Mouse (Mus musculus): ENCODE results near the gene Lars2.
"Not testable (repeated sequence)": the region's sequence is repeated elsewhere in the genome, so short reads cannot be mapped to it uniquely, and the experiment has no call there.

The Lars2 gene

DNA sequence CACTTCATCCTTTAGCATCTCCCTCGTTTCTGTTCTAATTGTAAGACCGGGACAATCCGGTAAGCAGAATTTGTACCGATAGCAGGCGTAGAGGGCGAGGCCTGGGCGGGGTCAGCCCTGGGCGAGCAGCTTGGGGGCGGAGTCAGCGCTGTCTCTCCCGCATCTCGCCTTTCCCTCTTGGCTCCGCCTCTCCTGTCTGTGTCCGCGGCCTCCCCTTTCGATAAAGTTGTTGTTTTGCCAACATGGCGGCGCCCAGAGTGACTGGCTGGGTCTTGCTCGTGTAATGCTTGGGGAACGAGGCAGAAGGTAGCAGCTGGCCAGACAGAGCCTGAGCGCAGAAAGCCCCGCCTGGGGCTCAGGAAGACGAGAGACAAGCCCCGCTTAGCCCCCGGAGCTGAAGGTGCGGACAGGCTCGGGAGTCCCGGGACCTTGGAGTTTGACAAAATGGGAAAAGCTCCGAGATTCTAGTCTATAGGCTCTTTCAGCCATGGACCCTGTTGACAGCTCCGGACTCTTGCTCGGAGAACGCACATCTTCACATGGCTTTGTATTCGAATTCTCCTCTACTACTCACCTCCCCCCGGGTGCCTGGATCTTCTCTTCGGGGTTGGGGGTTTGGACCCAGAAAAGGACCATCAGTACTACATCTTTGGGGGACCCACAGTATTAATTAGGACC is at the start of gene Lars2:
Lars2 (plus strand) TSS at position 220 of the 678 bp plus-strand sequence.
- DNase-seq, result peak; percentile 96

DNA sequence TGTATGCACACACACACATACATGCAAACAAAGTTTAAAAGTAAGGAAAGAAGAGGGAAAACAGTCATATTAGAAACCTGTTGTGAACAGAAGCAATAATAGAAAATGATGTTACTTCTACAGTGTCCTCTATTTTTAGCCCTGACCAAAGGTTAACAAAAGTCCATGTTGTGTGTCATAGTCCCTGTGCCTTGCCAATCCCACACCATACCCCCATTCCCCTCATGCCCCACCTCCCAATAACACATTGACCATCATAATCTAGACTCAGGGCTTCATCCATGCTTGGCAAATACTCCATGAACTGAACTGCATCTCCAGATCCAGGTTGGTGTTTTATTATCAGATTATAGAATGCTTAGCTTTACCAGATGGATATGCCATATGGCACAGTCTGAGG is 40.6 kb upstream of the Lars2 start:
- DNase-seq, result no peak

DNA sequence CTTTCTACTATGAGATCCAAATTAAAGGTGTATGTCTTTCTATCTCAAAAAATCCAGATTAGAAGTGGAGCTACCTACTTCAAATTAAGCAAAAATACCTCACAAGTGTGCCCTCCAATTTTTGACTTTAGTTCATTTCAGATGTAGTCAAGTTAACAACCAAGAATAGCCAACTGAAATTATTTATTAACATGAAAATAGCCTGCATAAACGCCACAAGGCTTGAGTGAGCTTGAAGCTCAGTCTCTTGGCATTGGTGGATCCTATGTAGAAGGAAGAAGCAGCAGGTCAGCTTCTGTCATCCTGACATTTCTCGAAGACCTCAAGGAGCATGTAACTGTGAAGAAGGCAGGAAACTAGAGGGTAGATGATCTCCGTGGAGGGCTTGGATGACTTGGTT is 38.4 kb upstream of the Lars2 start:
- DNase-seq, result no peak

DNA sequence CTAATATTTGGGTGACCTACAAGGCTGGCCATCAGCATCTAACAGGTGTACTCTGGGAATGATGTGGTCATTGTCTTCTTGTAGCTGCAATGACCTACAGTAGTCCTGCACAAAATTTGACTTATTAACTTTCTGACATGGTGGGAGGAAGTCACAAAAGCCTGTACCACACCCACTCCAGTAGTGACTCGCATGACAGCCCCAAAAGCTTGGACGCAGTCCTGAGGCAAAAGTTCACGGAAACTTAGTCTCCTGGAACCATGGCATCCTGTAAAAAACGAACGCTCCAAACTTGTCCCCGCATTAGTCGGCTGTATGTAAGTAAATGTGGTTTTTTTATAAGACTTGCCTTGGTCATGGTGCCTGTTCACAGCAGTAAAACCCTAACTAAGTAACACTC is 36.9 kb upstream of the Lars2 start:
- DNase-seq, result peak; percentile 37 to 73

DNA sequence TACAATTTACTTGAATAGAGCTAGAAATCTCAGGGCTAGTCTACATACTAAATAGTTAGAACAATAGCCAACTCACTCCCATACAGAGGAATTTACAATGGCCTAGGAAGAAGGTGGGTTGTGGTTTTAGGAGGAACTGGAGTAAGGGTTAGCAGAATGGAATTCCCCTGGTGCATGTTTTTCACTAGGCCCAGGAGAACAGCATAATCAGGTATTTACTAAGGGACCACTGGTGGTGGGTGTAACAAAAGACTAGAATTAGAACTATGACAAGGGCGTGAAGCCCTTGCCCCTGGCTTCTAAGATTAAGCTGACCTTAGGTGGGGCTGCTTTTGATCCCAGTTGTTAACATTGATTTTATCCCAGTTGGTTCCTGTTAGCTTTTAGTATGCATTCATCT is 36.5 kb upstream of the Lars2 start:
- not testable (repeated sequence) for DNase-seq

DNA sequence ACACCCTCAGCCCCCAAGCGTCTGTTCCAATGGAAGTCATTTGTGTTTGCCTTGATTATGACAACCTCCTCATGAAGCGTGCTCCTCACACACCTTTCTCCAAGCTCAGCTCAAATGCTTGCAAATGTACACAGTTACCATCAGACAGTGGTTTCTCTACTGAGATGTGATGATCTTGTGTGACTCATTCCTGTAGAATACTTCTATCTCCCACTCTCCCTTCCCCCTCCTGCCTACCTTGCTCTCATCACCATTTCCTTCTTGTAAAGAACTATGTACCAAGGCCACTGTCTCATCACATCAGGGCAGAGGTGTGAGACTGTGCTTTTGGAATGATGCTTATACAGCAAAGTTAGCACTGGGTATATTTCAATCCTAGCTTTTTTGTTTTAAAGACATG is 33.2 kb upstream of the Lars2 start:
- DNase-seq, result no peak

DNA sequence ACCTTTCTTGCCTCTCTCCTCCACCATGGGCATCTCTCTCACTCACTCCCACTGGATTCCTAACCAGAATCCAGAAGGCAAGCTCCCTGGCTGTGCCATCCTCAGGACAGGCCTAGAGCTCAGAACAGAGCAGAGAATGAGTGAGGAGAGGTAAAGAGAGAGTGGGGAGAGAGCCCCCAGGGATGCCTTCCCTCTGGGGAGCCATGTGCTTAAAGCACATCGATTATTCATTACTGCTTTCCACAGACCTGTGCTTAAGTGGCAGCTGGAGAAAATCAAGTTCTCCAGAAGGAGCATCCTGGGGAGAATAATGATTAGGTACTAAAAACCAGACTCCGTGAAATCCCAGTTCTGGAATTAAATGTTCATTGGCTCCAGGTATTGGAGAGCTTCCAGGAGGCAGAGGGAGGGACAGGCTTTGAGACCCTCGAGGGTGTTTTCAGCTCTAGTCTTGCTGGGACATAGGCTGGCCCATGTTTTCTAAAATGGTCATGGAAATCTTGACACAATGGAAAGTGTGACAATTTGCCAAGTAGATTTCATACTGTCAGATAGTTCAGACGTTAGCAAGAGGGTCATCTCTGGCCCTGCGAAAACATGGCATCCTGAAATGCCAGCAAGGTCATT is 31.6 kb upstream of the Lars2 start:
- no peak for DNase-seq

DNA sequence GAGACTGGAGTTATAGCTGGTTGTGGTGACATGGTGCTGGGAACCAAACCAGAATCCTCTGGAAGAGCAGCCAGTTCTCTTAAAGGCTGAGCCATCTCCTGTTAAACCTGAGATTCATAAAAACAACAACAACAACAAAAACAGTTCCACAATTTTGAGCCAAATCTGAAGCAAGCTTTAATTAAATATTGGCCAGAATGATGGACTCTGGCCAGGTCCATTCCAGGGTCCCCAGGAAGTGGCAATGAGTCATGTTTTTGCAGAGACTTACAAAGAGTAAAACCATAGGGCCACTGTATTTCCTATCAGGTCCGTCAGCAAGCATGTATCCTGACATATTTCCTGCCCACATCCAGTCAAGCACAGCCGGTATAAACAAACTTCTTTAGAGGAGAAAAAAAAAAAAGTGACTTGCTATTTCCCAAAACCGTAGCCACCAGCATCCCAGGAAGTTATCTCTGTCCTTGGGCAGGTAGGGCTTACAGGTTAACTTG is 27.0 kb upstream of the Lars2 start:
- DNase-seq, result peak; percentile 30 to 40

DNA sequence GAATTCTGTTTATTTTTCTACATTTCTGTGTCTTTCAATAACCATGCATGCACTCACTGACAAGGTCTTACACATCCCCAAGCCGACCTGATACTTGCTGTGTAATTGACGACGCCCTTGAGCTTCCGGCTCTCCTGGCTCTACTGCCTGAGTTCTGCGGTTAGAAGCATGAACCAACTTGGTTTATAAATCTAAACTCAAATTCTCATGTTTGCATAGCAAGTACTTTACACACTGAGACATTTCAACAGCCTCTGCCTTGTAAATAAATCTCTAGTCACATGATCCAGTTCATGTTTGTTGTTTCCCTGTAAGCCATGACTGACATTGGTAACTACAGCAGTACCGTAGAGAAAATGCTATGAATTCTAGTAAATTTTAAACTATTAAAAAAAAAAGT is 25.5 kb upstream of the Lars2 start:
- no peak for DNase-seq

DNA sequence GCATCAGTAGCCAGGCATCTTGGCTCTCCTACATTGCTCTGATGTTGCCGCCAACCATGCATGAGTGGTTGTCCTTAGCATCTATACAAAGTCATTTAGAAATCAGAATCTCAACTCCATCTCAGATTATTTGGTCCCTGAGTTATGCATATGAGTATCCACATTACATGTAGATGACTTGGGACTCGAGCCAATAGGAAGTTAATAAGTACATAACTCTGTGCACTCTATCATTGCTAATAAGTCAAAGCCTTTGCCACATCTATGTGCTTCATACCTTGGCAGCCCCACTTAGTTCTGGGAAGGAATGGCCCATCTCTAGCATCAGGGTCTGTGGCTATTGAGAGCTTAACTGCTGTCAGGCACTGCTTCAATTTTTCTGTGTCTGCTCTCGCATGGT is 23.7 kb upstream of the Lars2 start:
- DNase-seq, result peak in 1 of 2 experiments; percentile 31

DNA sequence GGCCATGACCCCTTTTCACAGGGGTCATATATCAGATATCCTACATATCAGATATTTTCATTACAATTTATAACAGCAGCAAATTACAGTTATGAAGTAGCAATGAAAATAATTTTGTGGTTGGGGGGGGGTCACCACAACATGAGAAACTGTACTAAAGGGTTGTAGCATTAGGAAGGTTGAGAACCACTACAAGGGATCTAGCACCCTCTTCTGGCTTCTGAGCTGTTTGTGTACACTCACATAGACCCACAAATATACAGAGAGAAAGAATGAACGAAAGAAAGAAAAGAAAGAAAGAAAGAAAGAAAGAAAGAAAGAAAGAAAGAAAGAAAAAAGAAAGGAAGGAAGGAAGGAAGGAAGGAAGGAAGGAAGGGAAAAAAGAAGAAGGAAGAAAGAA is 17.4 kb upstream of the Lars2 start:
- not testable (repeated sequence) for DNase-seq

DNA sequence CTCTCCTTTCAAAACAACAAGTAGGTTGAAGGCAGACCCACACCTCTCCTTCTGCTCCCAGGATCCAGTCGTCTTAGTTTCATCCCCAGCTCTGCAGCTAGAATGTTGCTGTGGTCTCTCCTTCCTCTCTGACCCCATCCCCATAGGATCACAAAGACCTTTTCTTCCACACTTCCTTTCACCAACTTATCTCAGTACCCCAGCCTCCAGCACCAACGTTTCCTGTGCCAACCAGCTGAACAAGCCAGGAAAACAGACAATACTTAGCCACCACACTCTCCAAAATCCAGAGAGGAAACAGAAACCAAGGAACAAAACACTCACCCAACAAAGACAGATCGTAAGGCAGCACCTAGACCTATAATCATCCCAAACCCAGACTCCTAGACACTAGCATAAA is 6.7 kb upstream of the Lars2 start:
- DNase-seq, result no peak

DNA sequence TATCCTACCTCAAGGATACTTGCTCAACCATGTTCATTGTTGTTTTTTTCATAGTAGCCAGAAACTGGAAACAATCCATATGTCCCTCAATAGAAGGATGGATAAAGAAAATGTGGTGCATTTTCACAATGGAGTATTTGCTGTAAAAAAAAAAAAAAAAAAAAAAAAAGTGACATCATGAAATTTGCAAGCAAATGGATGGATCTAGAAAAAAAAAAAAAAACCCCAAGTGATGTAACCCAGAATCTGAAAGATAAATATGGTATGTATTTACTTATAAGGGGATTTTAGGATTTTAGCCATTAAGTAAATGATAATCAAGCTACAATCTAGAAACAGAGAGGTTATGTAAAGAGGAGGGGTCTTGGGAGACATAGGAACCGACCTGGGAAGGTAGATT is 1.4 kb upstream of the Lars2 start:
- no peak for DNase-seq

DNA sequence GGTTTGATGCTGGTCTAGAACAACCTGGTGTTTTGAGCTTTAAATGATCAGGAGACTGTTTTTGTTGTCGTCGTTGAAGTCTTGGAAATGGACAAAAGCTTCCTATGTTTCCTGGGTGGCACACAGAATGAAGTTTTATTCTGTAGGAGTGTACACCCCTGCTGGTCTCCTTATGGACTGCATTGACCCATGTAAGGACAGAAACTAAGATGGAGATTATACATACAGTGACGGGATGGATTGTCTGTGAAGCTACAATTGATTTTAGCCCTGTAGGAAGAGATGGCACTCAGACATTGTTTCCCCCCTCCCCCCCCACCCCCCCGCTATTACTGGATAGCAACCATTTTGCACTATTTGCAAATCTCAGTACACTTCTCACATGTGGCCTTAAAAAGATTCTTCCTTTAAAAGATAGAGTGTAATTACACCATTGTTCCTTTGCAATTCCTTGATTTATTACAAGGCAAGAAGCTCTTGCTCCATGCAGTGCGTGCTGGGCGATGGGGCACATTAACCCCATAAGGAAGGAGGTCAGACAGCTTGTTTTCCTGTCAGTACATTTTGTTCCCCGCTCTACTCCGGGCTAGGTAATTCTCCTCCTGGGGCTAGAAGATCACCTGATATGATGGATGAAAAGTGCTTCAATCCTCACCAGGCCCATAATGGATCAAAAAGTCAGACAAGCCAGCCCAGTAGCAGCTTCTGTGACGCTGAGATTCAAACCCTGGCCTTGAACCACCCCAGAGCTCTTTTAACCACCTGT is 602 bp upstream of the Lars2 start:
- DNase-seq, result no peak

DNA sequence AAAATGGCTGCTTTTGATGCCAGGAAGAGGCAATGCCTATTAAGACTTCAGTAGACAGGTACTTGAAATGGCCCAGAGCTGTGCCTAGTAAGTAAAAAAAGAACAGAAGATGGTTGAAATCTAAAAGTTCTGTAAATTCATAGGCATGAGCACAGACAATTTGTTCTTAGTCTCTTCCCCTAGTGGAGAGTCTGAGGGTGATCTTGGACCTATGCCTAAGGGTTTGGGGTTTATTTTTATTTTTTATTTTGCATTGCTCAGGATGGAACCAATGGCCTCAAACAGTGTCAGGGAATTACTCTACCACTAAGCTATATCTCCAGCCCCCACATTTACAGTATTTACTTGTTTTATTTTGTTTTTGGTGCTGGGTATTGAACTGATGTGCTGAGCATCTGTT is 909 bp downstream of the Lars2 start:
- no peak for DNase-seq

DNA sequence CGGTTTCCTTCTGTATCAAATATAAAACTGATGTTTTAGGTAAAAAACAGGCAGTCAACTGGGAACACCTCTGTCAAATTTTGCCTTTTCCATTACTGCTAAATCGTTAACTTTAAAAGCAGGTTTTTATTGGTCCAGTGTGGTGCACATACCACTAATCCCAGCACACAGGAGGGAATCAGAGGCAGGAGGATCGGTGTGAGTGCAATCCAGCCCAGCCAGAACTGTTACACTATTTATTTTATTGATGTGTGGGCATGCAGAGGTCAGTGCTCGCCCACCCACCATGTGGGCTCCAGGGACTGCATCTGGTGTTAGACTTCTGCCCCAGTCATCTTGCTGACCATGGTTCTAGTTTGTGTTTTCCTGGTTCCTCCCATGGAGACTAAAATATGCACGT is 15.7 kb downstream of the Lars2 start:
- no peak for DNase-seq

DNA sequence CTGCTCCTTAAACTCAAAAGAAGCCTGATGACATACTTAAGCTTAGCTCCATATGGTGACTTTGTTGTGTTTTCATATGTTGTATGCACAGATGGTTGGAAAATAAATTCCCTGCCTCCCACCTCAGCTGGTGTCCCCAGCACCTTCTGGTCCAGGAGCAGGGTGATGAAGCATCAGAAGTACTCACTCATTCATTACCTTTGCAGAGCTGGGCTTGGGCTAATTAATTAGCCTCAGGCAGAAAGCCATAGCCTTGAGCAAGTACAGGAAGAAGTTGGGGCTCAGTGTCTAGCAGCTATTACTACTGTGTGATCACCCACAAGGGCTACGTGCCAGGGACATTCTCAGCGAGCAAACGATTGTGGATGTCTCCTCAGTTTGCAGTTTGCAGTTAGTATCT is 18.0 kb downstream of the Lars2 start:
- DNase-seq, result no peak

DNA sequence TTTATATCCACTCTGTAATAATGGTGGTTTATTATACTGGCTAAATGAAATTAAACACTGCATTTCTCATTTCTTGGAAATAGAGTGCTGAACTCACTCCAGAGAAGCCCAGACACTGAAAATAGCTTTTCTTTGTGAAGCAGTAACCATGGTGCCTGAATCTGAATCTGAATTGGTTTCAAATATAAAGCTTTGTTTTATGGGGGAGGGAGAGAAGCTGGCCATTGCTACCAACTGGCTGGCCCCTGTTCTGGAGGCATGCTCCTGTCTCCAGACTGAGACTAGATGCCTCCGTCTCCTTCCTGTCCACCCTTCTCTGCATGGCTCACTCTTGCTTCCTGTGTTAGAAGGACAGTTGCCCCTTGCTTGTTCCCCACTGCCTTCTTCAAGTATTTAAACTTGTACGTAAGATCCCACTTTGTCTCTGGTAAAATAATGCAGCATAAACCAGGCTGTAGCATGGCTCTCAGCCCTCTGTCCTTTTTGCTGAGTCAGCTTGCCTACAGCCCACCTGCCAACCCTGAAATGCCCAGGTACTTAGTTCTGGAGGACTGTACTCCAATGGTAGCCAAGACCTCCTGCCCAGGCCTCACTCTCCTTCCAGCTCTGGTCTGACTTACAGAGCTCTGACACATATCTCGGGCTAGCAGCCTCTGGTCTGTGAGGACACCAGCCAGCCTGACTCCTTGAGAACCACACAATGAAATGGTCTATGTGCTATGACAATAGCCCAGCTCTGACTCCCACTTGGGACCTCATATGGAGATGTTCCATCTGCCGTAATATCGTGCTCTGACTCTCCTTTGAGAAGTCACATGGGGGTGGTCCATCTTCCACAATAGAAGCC is 18.8 kb downstream of the Lars2 start:
- DNase-seq, result no peak

DNA sequence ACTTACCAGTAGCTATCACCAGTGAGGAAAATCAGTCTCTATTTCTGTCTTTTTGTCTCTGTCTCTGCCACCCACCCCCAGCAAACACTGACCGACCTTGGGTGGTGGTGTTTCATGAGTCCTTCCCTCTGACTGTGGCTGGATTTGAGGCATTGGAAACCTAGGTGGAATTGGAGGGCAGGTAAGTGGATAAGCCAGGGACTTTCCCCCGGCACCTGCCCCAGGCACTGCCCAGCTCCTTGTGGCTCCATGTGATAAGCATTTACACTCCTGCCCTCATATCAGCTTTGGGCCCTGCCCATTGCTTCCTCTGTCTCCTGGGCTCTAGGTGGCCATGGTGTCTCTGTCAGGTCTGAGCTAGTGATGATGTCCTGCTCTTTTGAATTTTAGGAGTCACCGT is 19.6 kb downstream of the Lars2 start:
- no peak for DNase-seq

DNA sequence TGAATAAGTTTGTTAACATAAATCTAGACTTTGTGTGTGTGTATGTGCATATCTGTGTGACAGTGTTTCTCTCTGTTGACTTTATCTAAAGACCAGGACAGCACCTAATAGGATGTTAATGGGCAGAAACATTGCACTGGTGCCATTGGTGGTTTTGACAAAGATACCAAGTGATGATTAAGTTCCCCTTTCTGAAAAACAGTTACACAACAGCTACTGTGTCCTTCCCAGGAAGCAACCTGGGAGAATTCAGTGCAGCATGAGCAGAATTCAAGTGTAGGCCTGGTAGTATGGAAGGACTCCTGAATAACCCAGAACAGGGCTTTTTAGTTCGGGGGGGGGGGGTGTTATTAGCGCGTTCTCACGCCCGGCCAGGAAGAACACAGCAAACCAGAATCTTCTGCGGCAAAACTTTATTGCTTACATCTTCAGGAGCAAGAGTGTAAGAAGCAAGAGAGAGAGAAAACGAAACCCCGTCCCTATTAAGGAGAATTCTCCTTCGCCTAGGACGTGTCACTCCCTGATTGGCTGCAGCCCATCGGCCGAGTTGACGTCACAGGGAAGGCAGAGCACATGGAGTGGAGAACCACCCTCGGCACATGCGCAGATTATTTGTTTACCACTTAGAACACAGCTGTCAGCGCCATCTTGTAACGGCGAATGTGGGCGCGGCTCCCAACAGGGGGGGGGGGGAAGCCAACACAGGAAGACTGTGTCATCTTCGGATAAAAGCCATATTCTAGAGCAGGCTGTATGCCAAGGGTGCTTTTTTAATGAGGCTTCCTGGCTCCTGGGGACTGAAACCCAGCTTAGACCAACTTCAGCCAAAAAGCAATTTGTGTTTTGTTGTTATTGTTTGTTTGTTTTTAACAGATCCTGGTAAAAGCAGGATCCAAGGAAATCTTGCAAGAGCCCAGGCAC is 21.6 kb downstream of the Lars2 start:
- not testable (repeated sequence) for DNase-seq

DNA sequence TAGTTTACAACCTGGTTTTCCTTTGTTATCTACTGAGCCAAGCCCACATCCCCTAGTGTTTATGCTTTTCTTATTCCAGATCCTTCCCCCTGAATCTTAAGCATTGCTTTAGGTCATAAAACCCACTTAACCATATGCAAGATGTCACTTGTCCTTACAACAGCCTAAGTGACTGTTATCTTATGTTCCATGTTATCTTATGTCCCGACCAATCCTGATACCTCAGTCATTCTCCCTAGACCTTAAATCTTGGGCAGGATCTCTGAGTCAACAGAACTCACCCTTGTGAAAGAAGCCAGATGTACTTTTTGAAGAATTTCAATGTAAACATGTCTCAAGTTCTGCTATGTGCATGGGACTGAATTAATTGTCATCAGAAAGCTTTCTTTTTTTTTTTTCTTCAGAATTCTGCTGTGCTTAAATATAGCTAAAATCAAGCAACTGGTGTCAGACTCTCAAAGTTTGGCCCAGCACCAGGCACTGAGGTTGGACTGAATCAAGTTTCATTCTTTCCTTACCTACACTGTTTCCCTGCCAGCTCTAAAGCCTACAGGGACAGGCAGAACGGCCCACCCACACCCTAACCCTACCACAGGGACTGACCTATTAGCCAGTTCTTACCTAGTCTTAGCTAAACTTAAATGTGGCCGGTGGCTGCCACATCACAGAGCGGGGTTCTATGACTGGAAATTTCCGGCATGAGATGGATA is 24.6 kb downstream of the Lars2 start:
- no peak for DNase-seq
